Mouse (Mus musculus) E14TG2a.4 (cell line): ENCODE data around the gene Krt222.

ENCODE experiments used
- CTCF ChIP-seq: conservative IDR thresholded peaks from 2 replicates; pipeline ENCODE4 v1.5.1; 2014; ENCODE audit warnings: low read length
- NANOG ChIP-seq: IDR thresholded peaks from 2 replicates; pipeline ENCODE4 v1.6.1; 2014; ENCODE audit warnings: borderline replicate concordance, low read length, mixed read lengths
- POU5F1 ChIP-seq: IDR thresholded peaks from 2 replicates; pipeline ENCODE4 v1.6.1; 2014; ENCODE audit warnings: low read length, borderline replicate concordance

GRCm38 (mm10) chr11:99253893-99254292 is 10.0 kb upstream of the Krt222 start:
- TF ChIP-seq CTCF, result peak; percentile 9; the same call in 1 of the 2 replicates
- no peak for TF ChIP-seq POU5F1
- no peak for TF ChIP-seq NANOG
